Mouse (Mus musculus): ENCODE measurements around the gene Kif12.

The Kif12 gene

GRCm38 (mm10) chr4:63158961-63159592 lies 12.9 kb downstream of the Kif12 start:
- peak; percentile 60 for DNase-seq (ENCODE audit: low read depth, low spot score)

- DNase-seq (ENCODE audit: low read depth, low spot score): no peak
These were observed 13.7 kb downstream of the Kif12 start for GRCm38 (mm10) chr4:63158192-63158591.

GRCm38 (mm10) chr4:63156726-63157634 lies 15.0 kb downstream of the Kif12 start:
- DNase-seq (ENCODE audit: low read depth, low spot score): no peak

- no peak for DNase-seq (ENCODE audit: low read depth, low spot score)
These were observed 16.3 kb downstream of the Kif12 start for GRCm38 (mm10) chr4:63155596-63155995.

- no peak for DNase-seq (ENCODE audit: low read depth, low spot score)
These were observed 17.2 kb downstream of the Kif12 start, which contains the start of gene Ambp for GRCm38 (mm10) chr4:63154699-63155098. Gene Ambp, minus strand, starts transcription at chr4:63154799.

- DNase-seq (ENCODE audit: low read depth, low spot score): no peak
These were observed 17.9 kb downstream of the Kif12 start for GRCm38 (mm10) chr4:63154028-63154427.

GRCm38 (mm10) chr4:63151127-63151526 lies 20.8 kb downstream of the Kif12 start:
- DNase-seq (ENCODE audit: low read depth, low spot score): no peak

- no peak for DNase-seq (ENCODE audit: low read depth, low spot score)
These were observed 24.7 kb downstream of the Kif12 start for GRCm38 (mm10) chr4:63147268-63147667.

- DNase-seq (ENCODE audit: low read depth, low spot score): no peak
These were observed 41.9 kb downstream of the Kif12 start for GRCm38 (mm10) chr4:63129891-63130624.

GRCm38 (mm10) chr4:63124861-63125466 lies 47.0 kb downstream of the Kif12 start:
- DNase-seq (ENCODE audit: low read depth, low spot score): no peak

GRCm38 (mm10) chr4:63118639-63119437 lies 53.1 kb downstream of the Kif12 start:
- peak; percentile 36 for DNase-seq (ENCODE audit: low read depth, low spot score)
